Mouse (Mus musculus) thymus, postnatal 14 days (tissue): ENCODE data around the gene Doxl2.

ENCODE experiments used
- DNase-seq: peaks from one replicate; pipeline ENCODE4 v3.0.0; 2021

Doxl2 gene

GRCm38 (mm10) chr6:49011191-49011590, 36.4 kb downstream of the Doxl2 start:
- no peak for DNase-seq

GRCm38 (mm10) chr6:49013023-49013422, 38.3 kb downstream of the Doxl2 start:
- no peak for DNase-seq

- DNase-seq, result peak; percentile 26
Measured at GRCm38 (mm10) chr6:49013458-49013857, 38.7 kb downstream of the Doxl2 start.

- DNase-seq, result peak; percentile 35
Measured at GRCm38 (mm10) chr6:49017150-49017549, 42.4 kb downstream of the Doxl2 start.

- DNase-seq, result no peak
Measured at GRCm38 (mm10) chr6:49019341-49019740, 44.6 kb downstream of the Doxl2 start.

- peak; percentile 22 for DNase-seq
Measured at GRCm38 (mm10) chr6:49021141-49022012, 46.6 kb downstream of the Doxl2 start.

GRCm38 (mm10) chr6:49022384-49022783, 47.6 kb downstream of the Doxl2 start:
- no peak for DNase-seq

GRCm38 (mm10) chr6:49023315-49023714, 48.6 kb downstream of the Doxl2 start:
- no peak for DNase-seq

- no peak for DNase-seq
Measured at GRCm38 (mm10) chr6:49025290-49025689, 50.5 kb downstream of the Doxl2 start.

GRCm38 (mm10) chr6:49026496-49026895, 51.7 kb downstream of the Doxl2 start:
- no peak for DNase-seq

- DNase-seq, result no peak
Measured at GRCm38 (mm10) chr6:49028019-49028418, 53.3 kb downstream of the Doxl2 start.
